Mouse (Mus musculus) embryonic facial prominence, embryonic 15.5 days (tissue): Measurements from ENCODE around the gene Nat8l. TPM values are rescaled to one million over a fixed set of nuclear protein-coding genes. Genes with fewer than 3 reads are reported as not detected.

ENCODE experiments used
- ATAC-seq: fragments of 200-750 bp; cut with Nextera tagmentation; 2 replicates; pipeline ENCODE4 v1.8.0; 2017; ENCODE audit warnings: low read depth, moderate TSS enrichment; ENCODE audit not compliant: insufficient number of reproducible peaks, low FRiP score, low TSS enrichment
- H3K27ac ChIP-seq: fragments of 300-500 bp; sonication (generic); replicated peaks from 2 replicates; pipeline ENCODE4 v1.5.1; 2015; ENCODE audit warnings: mild to moderate bottlenecking, inconsistent platforms
- H3K27me3 ChIP-seq: fragments of 300-500 bp; sonication (generic); 2 replicates; pipeline ENCODE4 v1.6.1; 2015; ENCODE audit warnings: inconsistent platforms
- H3K36me3 ChIP-seq: fragments of 300-500 bp; sonication (generic); 2 replicates; pipeline ENCODE4 v1.6.1; 2015; ENCODE audit warnings: mild to moderate bottlenecking, inconsistent platforms
- H3K4me1 ChIP-seq: fragments of 300-500 bp; sonication (generic); 2 replicates; pipeline ENCODE4 v1.6.1; 2015; ENCODE audit warnings: inconsistent platforms
- H3K4me2 ChIP-seq: fragments of 300-500 bp; sonication (generic); replicated peaks from 2 replicates; pipeline ENCODE4 v1.6.1; 2015; ENCODE audit warnings: mild to moderate bottlenecking, inconsistent platforms
- H3K4me3 ChIP-seq: fragments of 300-500 bp; sonication (generic); replicated peaks from 2 replicates; pipeline ENCODE4 v1.5.1; 2015; ENCODE audit warnings: mild to moderate bottlenecking, inconsistent platforms
- H3K9ac ChIP-seq: fragments of 300-500 bp; sonication (generic); 2 replicates; pipeline ENCODE4 v1.6.1; 2015; ENCODE audit warnings: inconsistent platforms
- H3K9me3 ChIP-seq: fragments of 300-500 bp; sonication (generic); replicated peaks from 2 replicates; pipeline ENCODE4 v1.6.1; 2016; ENCODE audit warnings: inconsistent platforms
- WGBS: fragments of 180-500 bp; shearing (Covaris S2); methylation state at CpG from one replicate; pipeline ENCODE4 v1.1.7; 2015; 5-methylcytosine and 5-hydroxymethylcytosine counted together
- polyA plus RNA-seq: library from polyadenylated mRNA; unstranded; fragments of >200 nt; fragmentation: Nextera tagmentation; extraction: Ambion mirVana; gene quantifications from 2 replicates; pipeline ENCODE4 v1.2.1, GENCODE M21; 2015

Nat8l gene
- polyA plus RNA-seq, 1 experiment from 2014 or later, result 0.39 TPM

GRCm38 (mm10) chr5:33983309-33984121 lies 12.3 kb upstream of the Nat8l start, which contains the start of gene Gm1673:
Gene Gm1673, plus strand, starts transcription at chr5:33983433.
- Histone ChIP-seq H3K9ac (peak within 1 kb of the TSS; percentile 75), H3K4me1 (peaks cover 16% of the 10 kb centered on the region; the same call in 1 of the 2 replicates), H3K9me3 (no peaks in the 10 kb centered on the region), H3K4me3 (peak within 1 kb of the TSS; percentile 75), H3K27me3 (no peaks in the 10 kb centered on the region), H3K4me2 (peak within 1 kb of the TSS; percentile 93), H3K36me3 (0 out of 2 replicates have a peak, but pooled peaks cover 2% of the 10 kb centered on the region), H3K27ac (peak within 1 kb of the TSS; percentile 78)
- WGBS, result under 1% methylated on average over 86 of the region's 88 CpGs
- ATAC-seq, result peak; percentile 89

- H3K4me3 ChIP-seq, result peak overlapping the region; percentile 65
- H3K9me3 ChIP-seq, result no peaks in the 10 kb centered on the region
- peaks cover 29% of the 10 kb centered on the region for H3K4me1 ChIP-seq
- no peak overlapping the region for H3K9ac ChIP-seq
- no peak for ATAC-seq
- peak overlapping the region; percentile 98; the same call in 1 of the 2 replicates for H3K4me2 ChIP-seq
- 31% methylated on average over 28 of the region's 28 CpGs for WGBS
- H3K36me3 ChIP-seq, result no peaks in the 10 kb centered on the region
- H3K27ac ChIP-seq, result no peak overlapping the region
- peaks cover 61% of the 10 kb centered on the region for H3K27me3 ChIP-seq
Measured at GRCm38 (mm10) chr5:33994671-33995625, 836 bp upstream of the Nat8l start.

GRCm38 (mm10) chr5:33996694-33997045 lies 886 bp downstream of the Nat8l start:
- Histone ChIP-seq H3K27me3 (peaks cover 69% of the 10 kb centered on the region), H3K36me3 (no peaks in the 10 kb centered on the region), H3K9me3 (no peaks in the 10 kb centered on the region), H3K9ac (peak overlapping the region; percentile 18; the same call in 1 of the 2 replicates), H3K4me3 (peak overlapping the region; percentile 65), H3K27ac (no peak overlapping the region), H3K4me1 (peaks cover 29% of the 10 kb centered on the region), H3K4me2 (peak overlapping the region; percentile 98)
- no peak for ATAC-seq
- WGBS, result under 1% methylated on average over 52 of the region's 55 CpGs

GRCm38 (mm10) chr5:33997051-33997741 lies 1.4 kb downstream of the Nat8l start:
- Histone ChIP-seq H3K9me3 (no peaks in the 10 kb centered on the region), H3K27ac (no peak overlapping the region), H3K27me3 (peaks cover 69% of the 10 kb centered on the region), H3K4me3 (peak overlapping the region; percentile 65), H3K9ac (0 out of 2 replicates have a peak overlapping the region, but pooled peaks have one; percentile 18), H3K4me2 (peak overlapping the region; percentile 98), H3K36me3 (no peaks in the 10 kb centered on the region), H3K4me1 (peaks cover 29% of the 10 kb centered on the region)
- no peak for ATAC-seq
- under 1% methylated on average over 66 of the region's 80 CpGs for WGBS

- Histone ChIP-seq H3K9ac (no peak overlapping the region), H3K27ac (no peak overlapping the region), H3K9me3 (no peaks in the 10 kb centered on the region), H3K4me3 (peak overlapping the region; percentile 65), H3K4me1 (peaks cover 29% of the 10 kb centered on the region), H3K27me3 (peaks cover 69% of the 10 kb centered on the region), H3K36me3 (no peaks in the 10 kb centered on the region), H3K4me2 (peak overlapping the region; percentile 98)
- WGBS, result 73% methylated on average over 20 of the region's 20 CpGs
- ATAC-seq, result no peak
Measured at GRCm38 (mm10) chr5:33997829-33998504, 2.2 kb downstream of the Nat8l start.

GRCm38 (mm10) chr5:33998505-33998877 lies 2.7 kb downstream of the Nat8l start:
- H3K4me2 ChIP-seq, result no peak overlapping the region
- 80% methylated on average over 3 of the region's 3 CpGs for whole genome bisulfite sequencing
- H3K36me3 ChIP-seq, result no peaks in the 10 kb centered on the region
- H3K4me1 ChIP-seq, result peaks cover 29% of the 10 kb centered on the region
- H3K27me3 ChIP-seq, result peaks cover 69% of the 10 kb centered on the region
- ATAC-seq, result no peak
- no peak overlapping the region for H3K9ac ChIP-seq
- H3K4me3 ChIP-seq, result peak overlapping the region; percentile 65; the same call in 1 of the 2 replicates
- no peak overlapping the region for H3K27ac ChIP-seq
- H3K9me3 ChIP-seq, result no peaks in the 10 kb centered on the region

- H3K4me3 ChIP-seq, result no peak overlapping the region
- H3K27ac ChIP-seq, result no peak overlapping the region
- H3K4me1 ChIP-seq, result peaks cover 29% of the 10 kb centered on the region
- peaks cover 62% of the 10 kb centered on the region for H3K27me3 ChIP-seq
- ATAC-seq, result no peak
- 82% methylated on average over 6 of the region's 6 CpGs for WGBS
- no peak overlapping the region for H3K4me2 ChIP-seq
- no peak overlapping the region for H3K9ac ChIP-seq
- no peaks in the 10 kb centered on the region for H3K36me3 ChIP-seq
- no peaks in the 10 kb centered on the region for H3K9me3 ChIP-seq
Measured at GRCm38 (mm10) chr5:33999466-34000090, 3.8 kb downstream of the Nat8l start.

GRCm38 (mm10) chr5:34000809-34001208 lies 5.0 kb downstream of the Nat8l start:
- H3K4me1 ChIP-seq, result peaks cover 21% of the 10 kb centered on the region
- no peaks in the 10 kb centered on the region for H3K36me3 ChIP-seq
- H3K9me3 ChIP-seq, result no peaks in the 10 kb centered on the region
- H3K4me2 ChIP-seq, result no peak overlapping the region
- no peak overlapping the region for H3K27ac ChIP-seq
- WGBS, result 96% methylated on average over 25 of the region's 25 CpGs
- no peak overlapping the region for H3K9ac ChIP-seq
- H3K4me3 ChIP-seq, result no peak overlapping the region
- no peak for ATAC-seq
- H3K27me3 ChIP-seq, result peaks cover 49% of the 10 kb centered on the region

GRCm38 (mm10) chr5:34001401-34001800 lies 5.6 kb downstream of the Nat8l start:
- Histone ChIP-seq H3K27me3 (peaks cover 44% of the 10 kb centered on the region), H3K9ac (no peak overlapping the region), H3K4me1 (peaks cover 15% of the 10 kb centered on the region), H3K4me2 (no peak overlapping the region), H3K27ac (no peak overlapping the region), H3K9me3 (no peaks in the 10 kb centered on the region), H3K36me3 (no peaks in the 10 kb centered on the region), H3K4me3 (no peak overlapping the region)
- WGBS, result 95% methylated on average over 1 of the region's 1 CpGs
- no peak for ATAC-seq

- Histone ChIP-seq H3K4me2 (no peak overlapping the region), H3K27me3 (peaks cover 31% of the 10 kb centered on the region), H3K4me3 (no peak overlapping the region), H3K36me3 (no peaks in the 10 kb centered on the region), H3K27ac (no peak overlapping the region), H3K9ac (no peak overlapping the region), H3K4me1 (peaks cover 3% of the 10 kb centered on the region), H3K9me3 (no peaks in the 10 kb centered on the region)
- 84% methylated on average over 4 of the region's 4 CpGs for WGBS
- ATAC-seq, result no peak
Measured at GRCm38 (mm10) chr5:34002636-34003035, 6.9 kb downstream of the Nat8l start.
